Mouse (Mus musculus) layer of hippocampus, adult 11-12 months (tissue): ENCODE results near the gene Ppm1g.
"Not testable (repeated sequence)": the region's sequence is repeated elsewhere in the genome, so short reads cannot be mapped to it uniquely, and the experiment has no call there.

Experiments used
- DNase-seq: peaks from one replicate; pipeline ENCODE4 v3.0.0; 2022; ENCODE audit warnings: low spot score

Gene Ppm1g

DNA sequence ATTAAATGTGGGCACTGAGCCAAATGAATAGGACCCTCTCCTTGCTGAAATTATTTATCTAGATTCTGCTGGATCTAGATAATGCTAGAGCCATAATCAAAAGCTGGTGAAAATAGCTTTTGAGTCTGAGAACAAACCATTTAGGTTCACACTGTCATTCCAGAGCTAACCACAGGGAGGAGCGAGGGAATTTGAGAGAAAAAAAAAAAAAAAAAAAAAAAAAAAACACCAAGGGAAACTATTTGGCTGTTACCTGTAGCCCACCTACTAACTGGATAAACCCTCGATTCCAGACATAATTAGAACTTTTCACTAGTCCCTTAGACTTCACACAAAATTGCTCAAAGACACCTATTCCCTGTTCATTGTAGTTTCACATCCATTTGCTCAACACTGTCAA lies 1.4 kb downstream of the Ppm1g start:
- no peak for DNase-seq

DNA sequence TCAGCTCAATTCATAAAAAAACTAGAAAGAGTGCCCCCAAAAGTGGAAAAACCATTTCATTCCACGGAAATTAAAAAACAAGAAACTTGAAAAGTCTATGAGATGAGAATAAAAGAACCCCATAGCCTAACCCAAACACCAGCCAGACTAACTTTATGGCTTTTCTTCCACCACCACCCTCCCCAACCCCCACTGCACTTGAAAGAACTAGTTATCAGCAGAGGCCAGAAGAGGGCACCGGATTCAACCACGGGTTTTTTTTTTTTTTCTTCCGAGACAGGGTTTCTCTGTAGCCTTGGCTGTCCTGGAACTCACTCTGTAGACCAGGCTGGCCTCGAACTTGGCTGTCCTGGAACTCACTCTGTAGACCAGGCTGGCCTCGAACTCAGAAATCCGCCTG lies 2.2 kb downstream of the Ppm1g start:
- no peak for DNase-seq

DNA sequence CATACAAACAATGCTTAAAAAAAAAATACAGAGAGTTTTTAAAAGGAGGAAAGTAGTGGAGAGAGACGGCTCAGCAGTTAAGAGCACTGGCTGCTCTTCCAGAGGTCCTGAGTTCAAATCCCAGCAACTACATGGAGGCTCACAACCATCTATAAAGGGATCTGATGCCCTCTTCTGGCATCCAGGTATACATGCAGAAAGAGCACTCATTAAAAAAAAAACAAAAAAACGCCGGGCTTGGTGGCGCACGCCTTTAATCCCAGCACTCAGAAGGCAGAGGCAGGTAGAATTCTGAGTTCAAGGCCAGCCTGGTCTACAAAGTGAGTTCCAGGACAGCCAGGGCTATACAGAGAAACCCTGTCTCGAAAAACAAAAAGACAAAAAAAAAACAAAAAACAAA lies 3.9 kb downstream of the Ppm1g start:
- DNase-seq = not testable (repeated sequence)

DNA sequence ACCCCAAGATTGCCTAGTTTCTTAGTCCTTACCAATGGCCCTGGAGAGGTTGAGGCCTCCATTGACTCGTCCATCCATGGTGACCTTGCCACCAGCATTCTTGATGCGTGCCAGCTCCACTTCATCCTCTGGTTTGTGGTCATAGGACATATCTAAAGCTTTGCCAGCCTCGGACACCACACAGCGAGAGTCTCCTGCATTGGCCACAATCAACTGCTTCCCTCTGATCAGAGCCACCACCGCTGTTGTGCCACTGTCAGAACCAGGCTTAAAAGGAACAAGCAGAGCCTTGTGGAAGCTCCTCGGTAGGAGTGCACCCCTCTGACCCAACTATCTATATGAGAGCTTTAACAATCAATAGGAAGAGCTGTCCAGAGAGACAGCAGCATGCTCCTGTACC lies 16.1 kb downstream of the Ppm1g start:
- no peak for DNase-seq

DNA sequence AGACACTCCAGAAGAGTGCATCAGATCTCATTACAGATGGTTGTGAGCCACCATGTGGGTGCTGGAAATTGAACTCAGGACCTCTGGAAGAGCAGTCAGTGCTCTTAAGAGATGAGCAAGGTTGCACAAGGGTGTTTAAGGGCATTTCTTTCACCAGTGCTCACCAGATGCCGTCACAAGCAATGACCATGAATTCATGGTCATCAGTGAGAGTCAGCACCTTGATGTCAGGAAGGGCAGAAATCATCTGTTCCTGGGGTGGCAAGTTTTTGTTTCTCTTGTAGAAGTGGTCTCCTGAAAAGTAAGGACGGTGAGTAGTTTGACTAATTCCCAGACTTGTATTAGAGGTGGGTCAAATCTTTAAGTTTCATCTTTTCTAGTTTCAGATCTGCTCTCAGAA lies 16.6 kb downstream of the Ppm1g start:
- DNase-seq = no peak

DNA sequence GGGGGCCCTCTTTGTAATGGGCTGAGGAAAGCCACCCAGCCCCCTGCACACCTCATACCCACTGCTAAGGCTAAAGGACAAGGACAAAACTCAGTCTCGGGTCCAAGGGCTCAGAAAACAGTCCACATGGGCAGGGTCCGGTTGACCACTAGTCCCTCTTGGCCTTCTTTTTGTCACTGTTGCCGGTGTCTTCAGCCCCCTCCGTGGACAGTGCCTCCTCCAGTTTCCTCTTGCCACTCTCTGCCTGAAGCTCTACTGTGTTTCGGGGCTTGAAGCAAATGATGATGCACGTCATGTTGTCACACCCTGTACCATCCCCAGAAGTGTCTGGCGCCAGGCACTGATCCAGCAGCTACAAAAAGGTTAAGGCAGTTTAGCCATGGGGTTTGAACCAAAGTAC lies 17.6 kb downstream of the Ppm1g start:
- no peak for DNase-seq

GRCm38 (mm10) chr5:31201742-31202590 lies 18.5 kb downstream of the Ppm1g start, which contains the start of gene Zfp513:
Zfp513 (minus strand) TSS chr5:31202303.
- DNase-seq = peak; percentile 98

DNA sequence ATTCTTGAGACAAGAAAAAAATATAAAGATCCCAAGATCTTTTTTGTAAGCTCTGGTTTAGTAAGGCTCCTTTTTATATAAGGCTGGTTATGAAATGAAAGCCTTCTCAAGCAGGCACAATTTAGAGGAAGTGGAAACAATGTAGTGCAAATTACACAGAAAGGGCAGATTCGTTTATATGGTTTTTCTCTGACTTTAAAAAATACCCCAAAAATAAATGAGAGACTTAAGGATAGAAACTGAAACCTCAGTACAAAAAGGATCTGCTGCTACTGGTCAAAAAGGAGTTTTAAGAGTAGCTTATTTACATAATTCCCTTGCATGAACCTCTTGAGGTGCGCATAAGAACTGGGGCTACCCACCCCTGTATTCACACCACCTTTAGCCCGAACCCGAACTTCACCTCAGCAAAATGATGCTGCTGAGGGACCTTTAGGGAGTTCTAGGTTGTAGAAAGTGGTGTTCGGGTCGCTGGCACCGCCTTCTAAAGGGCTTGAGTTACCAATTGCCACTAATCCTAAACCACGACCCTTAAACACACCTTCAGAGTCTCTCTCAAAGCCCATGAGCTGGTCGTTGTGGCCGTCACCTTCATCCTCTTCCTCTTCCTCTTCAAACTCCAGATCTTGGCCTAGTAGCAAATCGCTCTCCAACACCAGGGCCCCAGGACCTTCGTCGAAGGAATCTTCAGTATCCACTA lies 19.3 kb downstream of the Ppm1g start:
- DNase-seq = no peak

- no peak for DNase-seq
Observed at GRCm38 (mm10) chr5:31200327-31200768, 20.1 kb downstream of the Ppm1g start.

- no peak for DNase-seq
Observed at GRCm38 (mm10) chr5:31199893-31200292, 20.6 kb downstream of the Ppm1g start.

- DNase-seq = no peak
Observed at GRCm38 (mm10) chr5:31199321-31199892, 21.1 kb downstream of the Ppm1g start.

GRCm38 (mm10) chr5:31198616-31199320 lies 21.7 kb downstream of the Ppm1g start:
- DNase-seq = no peak

GRCm38 (mm10) chr5:31198170-31198569 lies 22.3 kb downstream of the Ppm1g start:
- no peak for DNase-seq

DNA sequence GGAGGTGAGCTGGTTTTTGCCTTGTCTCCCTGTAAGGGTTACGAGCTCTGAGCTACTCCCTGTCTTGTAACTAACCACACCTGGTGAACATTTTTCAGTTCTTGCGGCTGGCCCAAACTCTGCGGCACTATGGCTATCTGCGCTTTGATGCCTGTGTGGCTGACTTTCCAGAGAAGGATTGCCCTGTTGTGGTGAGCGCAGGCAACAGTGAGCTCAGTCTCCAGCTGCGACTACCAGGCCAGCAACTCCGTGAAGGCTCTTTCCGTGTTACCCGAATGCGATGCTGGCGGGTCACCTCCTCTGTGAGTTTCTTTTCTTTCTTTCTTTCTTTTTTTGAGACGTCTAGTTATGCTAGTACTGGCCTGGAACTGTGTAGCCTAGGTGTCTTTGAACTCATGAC lies 23.4 kb downstream of the Ppm1g start:
- no peak for DNase-seq

GRCm38 (mm10) chr5:31196207-31196606 lies 24.3 kb downstream of the Ppm1g start:
- no peak for DNase-seq

DNA sequence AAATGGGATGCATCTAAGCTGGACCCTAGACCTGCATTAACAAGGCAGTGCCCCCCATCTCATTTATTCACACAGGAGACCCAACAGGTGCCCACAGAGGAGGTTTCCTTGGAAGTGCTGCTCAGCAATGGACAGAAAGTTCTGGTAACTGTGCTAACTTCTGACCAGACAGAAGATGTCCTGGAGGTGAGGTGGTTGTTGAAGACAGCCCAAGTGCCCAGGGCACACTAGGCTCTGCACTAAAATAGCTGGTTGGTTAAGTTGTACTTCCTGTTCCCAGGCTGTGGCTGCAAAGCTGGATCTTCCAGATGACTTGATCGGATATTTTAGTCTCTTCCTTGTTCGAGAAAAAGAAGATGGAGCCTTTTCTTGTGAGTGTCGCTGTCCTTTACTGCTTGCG lies 24.8 kb downstream of the Ppm1g start:
- DNase-seq = no peak

DNA sequence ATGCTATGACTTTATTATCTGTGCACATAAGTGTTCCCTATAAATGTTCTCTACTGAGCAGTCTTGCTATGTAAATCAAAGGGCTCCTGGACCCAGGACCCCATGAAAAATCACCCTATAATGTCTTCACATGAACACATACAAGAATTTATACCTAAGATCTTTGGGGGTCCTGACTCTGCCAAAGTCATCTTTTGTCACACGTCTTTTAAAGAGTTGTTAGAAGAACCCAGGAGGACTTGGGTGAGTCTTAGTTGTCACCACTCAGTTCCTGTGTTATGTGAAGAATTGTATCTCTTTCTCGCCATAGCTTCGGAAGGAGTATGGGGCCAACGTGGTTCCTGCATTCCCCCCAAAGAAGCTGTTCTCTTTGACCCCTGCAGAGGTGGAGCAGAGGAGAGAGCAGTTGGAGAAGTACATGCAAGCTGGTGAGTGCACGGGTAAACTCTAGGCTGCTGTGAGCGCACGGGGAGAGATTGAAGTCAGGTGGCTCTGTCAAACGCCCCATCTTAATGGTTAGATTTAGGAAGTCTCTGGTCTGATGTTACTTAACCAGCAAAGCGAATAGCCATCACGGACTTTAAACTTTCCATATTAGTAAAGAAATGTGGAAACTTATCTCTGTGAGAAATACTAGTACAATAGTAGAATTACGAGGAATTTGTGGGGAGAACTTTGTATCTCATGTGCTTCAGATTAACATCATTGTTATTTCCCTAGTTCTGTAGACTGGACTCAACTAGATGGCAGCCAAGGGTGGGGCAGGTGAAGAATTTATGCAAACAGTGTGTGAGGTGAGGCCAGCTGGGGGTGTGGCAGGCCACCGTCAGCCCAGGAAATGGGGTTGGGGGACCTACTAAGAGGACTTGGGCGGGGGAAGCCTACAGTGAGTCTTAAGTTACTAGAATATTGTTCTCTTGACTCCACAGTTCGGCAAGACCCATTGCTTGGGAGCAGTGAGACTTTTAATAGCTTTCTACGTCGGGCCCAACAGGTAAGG lies 25.7 kb downstream of the Ppm1g start:
- no peak for DNase-seq

DNA sequence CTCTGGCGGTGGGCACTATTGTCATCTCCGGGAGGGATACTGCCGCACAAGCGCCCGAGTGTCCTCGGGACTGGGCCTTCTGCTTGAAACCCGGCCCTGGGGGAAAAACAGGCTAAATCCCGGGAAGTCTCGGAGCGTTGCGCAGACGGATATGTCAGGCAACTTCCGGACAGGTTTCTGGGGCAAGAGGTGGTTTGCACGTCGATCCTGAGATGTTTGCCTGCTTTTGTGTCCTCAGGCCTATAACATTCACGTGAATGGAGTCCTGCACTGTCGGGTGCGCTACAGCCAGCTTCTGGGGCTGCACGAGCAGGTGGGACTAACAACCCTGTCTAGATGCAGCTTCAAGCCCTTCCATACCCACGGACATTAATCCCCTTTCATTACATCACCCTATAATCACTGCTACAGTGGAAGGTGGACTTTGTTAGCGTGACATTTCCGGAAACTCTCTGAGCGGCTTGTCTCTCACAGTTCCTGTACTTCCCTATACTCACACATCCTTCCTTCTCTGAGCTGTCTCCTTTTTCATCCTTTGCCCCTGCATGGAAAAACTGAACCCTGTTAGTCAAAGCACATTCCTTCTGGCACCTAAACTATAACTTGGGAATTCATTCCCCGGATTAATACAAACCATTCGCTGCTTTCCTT lies 26.7 kb downstream of the Ppm1g start:
- no peak for DNase-seq

DNA sequence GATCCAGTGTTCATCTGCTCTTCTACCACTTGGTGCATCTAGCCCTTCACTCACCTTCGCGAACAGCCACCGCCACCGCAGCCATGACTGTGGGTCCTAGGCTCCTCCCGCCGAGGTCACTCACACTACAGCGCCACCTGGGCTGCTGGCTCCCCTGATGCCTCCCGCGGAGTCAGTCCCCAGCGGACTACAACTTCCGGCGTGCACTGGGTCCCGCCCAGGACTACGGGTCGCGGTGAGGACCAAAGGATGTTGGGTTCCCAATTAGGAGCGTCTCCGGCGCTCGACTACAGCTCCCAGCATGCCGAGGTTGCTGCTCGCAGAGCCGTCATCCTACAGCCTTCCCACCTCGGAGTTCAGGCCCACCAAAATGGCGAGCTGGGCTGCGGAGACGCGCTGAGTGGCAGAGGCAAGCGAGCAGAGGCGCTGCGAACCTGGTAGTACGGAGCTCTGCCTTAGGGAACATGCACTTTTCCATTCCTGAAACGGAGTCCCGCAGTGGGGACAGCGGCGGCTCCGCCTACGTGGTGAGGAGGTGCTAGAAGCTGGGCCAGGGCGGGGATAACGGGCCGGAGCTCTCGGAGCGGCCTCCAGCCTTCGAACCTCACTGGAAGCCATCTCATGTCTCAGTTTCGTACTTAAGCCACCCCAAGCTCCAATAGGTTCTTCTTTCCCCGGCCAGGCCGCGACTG lies 27.4 kb downstream of the Ppm1g start, which contains the start of the genes Snx17 and Eif2b4:
TSS of gene Snx17 (plus strand) at position 289 of the 692 bp plus-strand sequence.
TSS of gene Eif2b4 (minus strand) at position 492 of the 692 bp plus-strand sequence.
- peak; percentile 99 for DNase-seq
